Mouse (Mus musculus) 416B (cell line): ENCODE measurements around the gene Duxbl3.
"Not testable (repeated sequence)": the region's sequence is repeated elsewhere in the genome, so short reads cannot be mapped to it uniquely, and the experiment has no call there.

ENCODE experiments used
- DNase-seq: peaks from one replicate; pipeline ENCODE4 v3.0.0; 2011; ENCODE audit warnings: low read depth

The Duxbl3 gene

DNA sequence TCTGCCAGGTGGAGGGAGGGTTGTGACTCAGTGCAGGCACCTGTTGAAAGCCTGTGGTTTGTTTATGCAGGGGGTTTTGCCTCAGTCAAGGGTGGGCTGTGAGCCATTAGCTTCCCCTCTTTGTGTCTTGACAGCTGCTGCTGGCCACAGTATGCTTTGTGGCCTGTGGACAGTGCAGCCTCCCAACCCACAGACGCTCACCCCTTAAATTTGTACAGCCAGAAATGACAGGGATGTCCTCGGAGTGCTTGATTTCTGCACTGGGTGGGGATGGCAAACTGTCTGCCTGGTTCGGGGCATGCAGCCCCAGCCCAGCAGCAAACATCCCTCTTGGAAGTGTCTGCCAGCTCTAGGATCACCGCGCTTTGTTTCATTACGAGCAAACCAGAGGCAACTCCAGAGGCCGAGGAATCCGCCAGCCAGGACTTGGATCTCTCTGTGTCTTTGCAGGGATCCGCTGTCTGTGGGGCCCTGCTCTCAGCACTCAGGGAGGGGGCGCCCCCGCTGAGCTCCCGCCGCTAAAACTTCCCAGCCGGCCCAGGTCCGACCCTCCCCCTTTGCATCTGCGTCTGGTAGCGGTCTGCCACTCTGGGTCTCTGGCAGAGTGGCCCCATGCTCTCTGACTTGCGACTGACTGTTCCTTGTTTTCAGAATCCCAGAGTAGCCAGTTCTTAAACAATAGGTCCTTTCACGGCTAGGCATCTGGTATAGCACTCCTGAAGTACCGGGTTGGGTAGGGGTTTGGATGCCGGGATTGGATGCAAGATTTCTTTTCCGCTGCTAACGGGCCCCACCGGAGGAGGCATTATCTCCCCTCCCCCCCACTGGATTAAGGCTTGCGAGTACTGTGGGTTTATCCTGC, at the start of gene Duxbl3:
Duxbl3 (plus strand) TSS at position 207 of the 862 bp plus-strand sequence.
- not testable (repeated sequence) for DNase-seq

DNA sequence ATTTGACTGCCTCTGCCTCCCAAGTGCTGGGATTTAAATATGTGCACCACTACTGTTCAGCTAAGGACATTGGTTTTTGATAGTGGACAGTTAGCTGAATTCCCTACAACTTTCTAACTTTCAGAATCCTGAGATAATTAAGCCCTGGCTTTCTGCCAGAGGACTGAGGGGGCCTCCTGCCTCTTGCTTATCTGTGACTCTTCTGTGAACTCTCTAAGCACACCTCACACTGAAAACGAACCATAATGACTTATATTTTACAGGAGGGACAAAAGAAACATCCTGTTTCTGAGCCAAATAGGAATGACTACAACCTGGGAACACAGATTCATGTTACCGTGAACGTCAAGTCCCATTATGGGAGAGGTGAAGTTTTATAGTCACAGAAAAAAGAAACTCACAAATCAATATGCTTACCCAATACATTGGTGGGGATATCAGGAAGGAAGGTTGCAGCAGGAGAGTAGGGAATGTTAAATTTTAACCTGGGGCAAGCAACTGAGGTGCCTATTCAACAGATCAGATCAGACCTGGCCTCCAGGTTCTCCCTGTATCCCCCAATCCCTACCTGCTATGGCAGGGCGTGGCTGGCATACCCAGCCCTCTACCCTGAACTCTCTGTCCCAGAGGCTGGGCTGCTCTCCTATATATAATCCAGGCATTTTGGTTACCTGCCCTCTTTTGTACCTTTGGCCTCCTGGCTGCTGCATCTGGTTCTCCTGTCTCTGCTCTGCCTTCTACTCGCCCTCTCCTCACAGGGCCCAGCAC, 41.3 kb upstream of the Duxbl3 start:
- DNase-seq = not testable (repeated sequence)

DNA sequence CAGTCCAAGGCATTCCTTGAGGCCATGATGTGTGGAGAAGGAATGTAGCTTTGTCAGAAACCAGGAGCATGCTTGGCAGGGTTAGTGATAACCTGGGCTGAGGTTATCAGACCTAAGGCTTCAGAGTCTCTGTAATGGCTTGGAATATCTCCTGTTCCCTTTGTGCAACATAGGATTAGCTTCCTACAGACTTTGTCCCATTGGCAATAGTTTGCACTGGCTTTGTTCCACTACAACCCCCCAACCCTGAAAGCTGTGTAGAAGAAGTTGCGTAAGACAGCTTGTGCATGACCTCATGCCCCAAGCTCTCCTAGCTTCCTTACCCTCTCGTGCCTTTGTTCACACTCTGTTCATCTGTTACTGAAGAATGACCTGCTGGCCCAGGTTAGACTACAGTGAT, 20.6 kb upstream of the Duxbl3 start:
- not testable (repeated sequence) for DNase-seq

DNA sequence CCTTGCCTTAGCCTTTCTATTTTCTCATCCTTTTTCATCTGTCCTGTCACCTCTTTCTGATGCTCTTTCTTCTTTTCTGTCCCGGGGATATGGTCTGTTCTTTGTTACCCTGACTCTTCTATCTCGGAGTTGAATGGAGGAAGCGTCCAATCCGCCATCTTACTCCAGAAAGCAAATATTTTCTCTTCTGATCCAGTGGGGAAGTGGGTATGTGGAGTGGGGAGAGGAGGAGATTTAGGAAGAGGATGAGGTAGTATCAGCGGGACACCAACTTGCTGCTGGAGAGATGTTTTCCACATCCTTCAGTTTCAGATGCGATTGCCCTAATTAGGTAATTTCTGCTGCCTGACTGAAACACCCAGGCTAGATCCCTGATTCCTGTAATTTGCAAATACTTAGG, 967 bp downstream of the Duxbl3 start:
- DNase-seq = not testable (repeated sequence)

DNA sequence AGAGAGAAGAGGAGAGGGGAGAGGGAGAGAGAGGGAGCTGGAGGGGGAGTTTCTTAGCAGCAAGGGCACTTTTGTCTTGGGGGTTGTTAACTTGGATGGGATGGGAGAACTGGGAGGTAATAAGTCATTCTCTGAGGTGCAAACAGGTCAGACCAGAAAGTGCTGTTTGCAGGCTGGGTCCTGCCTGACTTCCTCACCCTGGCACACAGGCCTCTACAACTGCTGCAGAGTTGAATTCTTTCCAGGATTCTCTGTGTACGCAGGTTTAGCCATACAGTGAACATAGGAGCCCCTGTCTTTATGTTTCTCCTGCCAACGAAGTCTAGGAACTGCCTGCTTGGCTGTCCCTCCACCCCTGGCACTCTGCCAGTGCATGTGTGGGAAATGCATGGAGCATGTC, 29.0 kb downstream of the Duxbl3 start:
- DNase-seq = not testable (repeated sequence)

DNA sequence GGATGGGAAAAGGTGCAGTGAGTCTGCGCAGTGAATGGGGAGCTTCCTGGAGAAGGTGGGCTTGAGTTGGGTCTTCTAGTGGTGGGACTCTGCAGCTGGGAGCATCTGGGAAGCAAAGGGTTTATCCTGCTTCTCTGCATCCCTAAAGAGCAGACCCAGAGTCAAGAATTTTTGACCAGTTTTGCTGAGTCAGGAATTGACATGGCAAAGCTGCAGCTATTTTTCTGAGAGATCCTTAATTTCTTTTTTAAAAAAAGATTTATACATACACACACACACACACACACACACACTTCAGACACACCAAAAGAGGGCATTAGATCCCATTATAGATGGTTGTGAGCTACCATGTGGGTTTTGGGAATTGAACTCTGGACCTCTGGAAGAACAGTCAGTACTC, 36.1 kb downstream of the Duxbl3 start:
- DNase-seq = no peak

DNA sequence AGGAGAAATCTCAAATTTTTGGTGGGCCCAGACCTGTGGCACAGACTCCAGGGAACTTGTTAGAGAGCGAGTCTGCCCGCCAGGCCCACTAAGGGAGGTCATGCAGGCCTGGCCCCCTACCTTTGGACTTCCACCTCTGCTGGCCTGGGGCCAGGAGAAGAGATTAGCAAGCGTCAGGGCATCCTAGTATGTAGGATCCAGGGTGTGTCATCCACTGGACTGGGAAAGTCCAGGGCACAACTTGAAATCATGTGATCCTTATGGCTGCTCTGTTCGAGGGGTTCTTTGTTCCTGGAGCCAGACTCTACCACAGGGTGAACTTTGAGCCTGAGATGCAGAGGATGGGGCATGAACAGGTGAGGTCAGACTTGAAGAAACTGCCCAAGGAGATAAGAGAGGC, 39.3 kb downstream of the Duxbl3 start:
- DNase-seq = no peak

DNA sequence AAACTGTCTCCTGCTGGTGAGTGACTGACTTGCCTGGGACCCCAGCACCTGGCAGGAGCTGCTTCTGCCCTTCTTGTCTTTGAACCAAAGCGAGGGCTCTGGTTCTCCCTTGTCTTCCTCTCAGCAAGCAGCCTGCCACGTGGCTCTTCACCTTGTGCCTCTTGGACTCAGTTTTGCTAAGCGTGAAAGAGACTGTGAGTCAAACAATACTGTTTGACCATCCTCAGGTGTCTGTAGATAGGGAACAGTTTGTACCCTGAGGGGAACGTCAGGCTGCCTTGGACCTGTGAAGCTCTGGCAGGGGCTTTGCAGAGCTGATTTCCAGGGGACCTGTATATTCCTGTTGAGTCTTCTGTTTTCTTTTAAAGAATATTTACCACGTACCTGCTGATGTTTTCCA, 39.7 kb downstream of the Duxbl3 start:
- DNase-seq = no peak

DNA sequence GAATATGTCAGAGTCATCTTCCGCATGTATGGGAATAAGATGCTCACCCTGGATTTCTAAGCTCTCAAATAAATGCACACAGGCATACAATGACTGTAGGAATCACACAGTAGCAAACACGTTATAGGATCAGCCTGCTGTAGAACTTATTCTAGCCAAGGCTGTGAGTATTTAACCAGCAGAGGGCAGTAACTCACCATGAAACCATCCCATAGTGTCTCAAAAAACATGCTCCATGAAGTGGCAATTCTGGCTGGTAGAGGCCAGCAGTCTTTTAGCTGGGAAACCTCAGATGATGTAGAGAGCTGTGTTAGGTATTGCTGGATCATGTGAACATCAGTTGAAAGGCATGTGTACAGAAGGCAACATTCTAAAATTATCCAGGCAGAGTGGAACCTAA, 45.3 kb downstream of the Duxbl3 start:
- peak; percentile 85 for DNase-seq

DNA sequence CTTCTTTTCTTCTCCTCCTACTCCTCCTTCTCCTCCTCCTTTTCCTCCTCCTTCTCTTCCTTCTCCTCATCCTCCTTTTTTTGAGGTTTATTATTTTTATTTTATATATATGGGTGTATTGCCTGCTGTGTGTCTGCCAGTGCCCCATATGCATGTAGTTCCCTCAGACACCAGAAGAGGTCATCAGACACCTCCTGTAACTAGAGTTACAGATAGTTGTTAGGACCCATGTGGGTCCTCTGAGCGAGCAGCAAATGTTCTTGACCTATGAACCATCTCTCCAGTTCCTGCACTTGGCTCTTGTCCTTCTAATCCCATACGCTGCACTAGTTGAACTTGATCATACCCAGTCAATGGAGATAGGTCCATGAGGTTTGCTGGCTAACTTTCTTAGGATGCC, 48.3 kb downstream of the Duxbl3 start:
- DNase-seq = peak; percentile 79

DNA sequence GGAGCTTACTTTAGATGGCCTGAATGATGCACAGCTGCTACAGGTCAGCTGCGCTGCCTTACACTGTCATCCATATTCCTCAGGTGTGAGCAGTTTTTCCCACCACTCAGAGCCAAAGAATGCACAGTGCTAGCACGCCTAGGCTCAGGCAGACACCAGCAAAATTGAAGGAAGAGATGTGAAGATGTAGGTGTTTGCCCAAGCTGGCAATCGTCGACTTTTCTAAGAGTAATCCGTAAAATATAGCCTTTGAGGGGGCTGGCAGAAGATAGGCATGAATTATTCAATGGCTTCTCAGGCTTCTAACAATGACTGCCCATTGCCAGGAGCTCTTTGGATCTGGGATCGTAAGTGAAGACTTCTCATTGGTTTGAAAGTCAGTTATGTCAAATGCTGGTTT, 51.1 kb downstream of the Duxbl3 start:
- DNase-seq = no peak

DNA sequence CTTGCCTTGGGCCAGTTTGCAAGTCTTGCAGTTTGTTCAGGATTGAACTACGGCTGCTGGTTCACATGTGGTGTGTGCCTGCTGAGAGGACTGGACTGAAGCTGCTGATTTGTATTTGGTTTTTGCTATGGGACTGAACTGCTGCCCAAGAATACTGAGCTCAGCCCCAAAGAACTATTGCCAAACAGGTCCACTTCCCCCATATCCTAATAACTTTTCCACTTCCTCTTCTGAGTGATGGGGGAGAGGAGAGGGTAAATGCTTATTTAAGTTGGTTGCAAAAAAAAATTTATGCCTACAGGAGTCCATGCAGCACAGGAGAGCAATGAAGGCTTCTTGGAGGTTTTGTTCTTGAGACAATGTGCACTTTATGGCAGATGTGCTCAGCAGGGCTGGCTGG, 51.7 kb downstream of the Duxbl3 start:
- DNase-seq = peak; percentile 35

DNA sequence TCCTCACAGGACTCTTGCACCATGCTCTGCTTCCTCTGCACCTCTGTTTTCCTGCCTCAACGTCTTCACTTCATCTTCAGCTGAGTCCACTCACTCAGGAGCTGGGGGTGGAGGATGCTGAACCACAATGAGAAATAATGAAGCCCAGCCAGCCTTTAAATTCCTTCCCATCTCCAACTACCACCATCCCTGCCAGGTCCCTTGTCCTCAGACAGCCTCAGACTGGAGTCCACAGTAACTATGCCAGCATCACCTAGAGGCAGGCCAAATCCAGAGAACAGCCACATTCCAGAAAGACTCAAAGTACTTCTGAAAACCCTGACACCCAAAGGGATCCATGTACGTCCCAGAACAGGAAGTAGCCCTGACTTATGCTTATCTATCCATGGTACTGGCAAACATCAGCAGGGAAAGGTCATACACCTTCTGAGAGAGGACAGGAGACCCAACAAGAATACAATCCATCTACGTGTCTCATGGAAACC, 58.5 kb downstream of the Duxbl3 start:
- DNase-seq = no peak
